Mouse (Mus musculus): ENCODE measurements around the gene Mapk9. TPM values are rescaled to one million over a fixed set of nuclear protein-coding genes. Genes with fewer than 3 reads are reported as not detected.
A peak's percentile ranks its signal among the peaks of the same experiment; 100 is the strongest.

Mapk9 gene
- polyA plus RNA-seq, 1 experiment from 2014 or later = 49.1 TPM

GRCm38 (mm10) chr11:49842718-49843117 is 3.8 kb upstream of the Mapk9 start:
- H3K4me2 ChIP-seq (replicated peaks) = no peak overlapping the region
- no peak overlapping the region for H3K27ac ChIP-seq
- no peaks in the 10 kb centered on the region for H3K27me3 ChIP-seq
- no peak overlapping the region for H3K9ac ChIP-seq (replicated peaks)
- ATAC-seq = no peak
- no peaks in the 10 kb centered on the region for H3K36me3 ChIP-seq
- WGBS = 73% methylated on average over 3 of the region's 3 CpGs
- peaks cover 23% of the 10 kb centered on the region for H3K4me1 ChIP-seq (replicated peaks)
- no peak overlapping the region for H3K4me3 ChIP-seq (replicated peaks)
- H3K9me3 ChIP-seq = no peaks in the 10 kb centered on the region

- no peaks in the 10 kb centered on the region for H3K9me3 ChIP-seq
- no peak overlapping the region for H3K4me3 ChIP-seq (replicated peaks)
- H3K36me3 ChIP-seq = no peaks in the 10 kb centered on the region
- H3K4me2 ChIP-seq (replicated peaks) = no peak overlapping the region
- 93% methylated on average over 10 of the region's 10 CpGs for whole genome bisulfite sequencing
- H3K9ac ChIP-seq (replicated peaks) = no peak overlapping the region
- peaks cover 24% of the 10 kb centered on the region for H3K4me1 ChIP-seq (replicated peaks)
- no peaks in the 10 kb centered on the region for H3K27me3 ChIP-seq
- no peak for ATAC-seq
- H3K27ac ChIP-seq = no peak overlapping the region
Measured at GRCm38 (mm10) chr11:49844311-49844710, 2.2 kb upstream of the Mapk9 start.

GRCm38 (mm10) chr11:49844969-49845368 is 1.6 kb upstream of the Mapk9 start:
- Histone ChIP-seq H3K4me1 (replicated peaks) (peaks cover 24% of the 10 kb centered on the region), H3K4me2 (replicated peaks) (0 out of 2 replicates have a peak overlapping the region, but pooled peaks have one; percentile 64), H3K27me3 (no peaks in the 10 kb centered on the region), H3K9me3 (no peaks in the 10 kb centered on the region), H3K27ac (no peak overlapping the region), H3K36me3 (no peaks in the 10 kb centered on the region), H3K4me3 (replicated peaks) (no peak overlapping the region), H3K9ac (replicated peaks) (no peak overlapping the region)
- ATAC-seq = no peak
- 58% methylated on average over 3 of the region's 3 CpGs for WGBS

- ATAC-seq = peak; percentile 12
- WGBS = 39% methylated on average over 11 of the region's 11 CpGs
- peak overlapping the region; percentile 68 for H3K27ac ChIP-seq
- peak overlapping the region; percentile 94 for H3K4me3 ChIP-seq (replicated peaks)
- peak overlapping the region; percentile 64 for H3K4me2 ChIP-seq (replicated peaks)
- peaks cover 24% of the 10 kb centered on the region for H3K4me1 ChIP-seq (replicated peaks)
- H3K27me3 ChIP-seq = no peaks in the 10 kb centered on the region
- H3K9me3 ChIP-seq = no peaks in the 10 kb centered on the region
- no peaks in the 10 kb centered on the region for H3K36me3 ChIP-seq
- peak overlapping the region; percentile 63 for H3K9ac ChIP-seq (replicated peaks)
Measured at GRCm38 (mm10) chr11:49845958-49846357, 593 bp upstream of the Mapk9 start.

- Histone ChIP-seq H3K27me3 (no peaks in the 10 kb centered on the region), H3K9ac (replicated peaks) (peak overlapping the region; percentile 95), H3K27ac (peak overlapping the region; percentile 91), H3K36me3 (no peaks in the 10 kb centered on the region), H3K4me2 (replicated peaks) (peak overlapping the region; percentile 64), H3K4me1 (replicated peaks) (peaks cover 24% of the 10 kb centered on the region), H3K4me3 (replicated peaks) (peak overlapping the region; percentile 94), H3K9me3 (no peaks in the 10 kb centered on the region)
- 9% methylated on average over 29 of the region's 29 CpGs for WGBS
- ATAC-seq = no peak; the same call in 1 of the 2 replicates
Measured at GRCm38 (mm10) chr11:49847071-49847810, 690 bp downstream of the Mapk9 start.

- 80% methylated on average over 2 of the region's 2 CpGs for WGBS
- Histone ChIP-seq H3K27ac (no peak overlapping the region), H3K9ac (replicated peaks) (peak overlapping the region; percentile 95), H3K4me1 (replicated peaks) (peaks cover 24% of the 10 kb centered on the region), H3K4me2 (replicated peaks) (peak overlapping the region; percentile 64), H3K36me3 (no peaks in the 10 kb centered on the region), H3K4me3 (replicated peaks) (peak overlapping the region; percentile 94), H3K27me3 (no peaks in the 10 kb centered on the region), H3K9me3 (no peaks in the 10 kb centered on the region)
- ATAC-seq = no peak
Measured at GRCm38 (mm10) chr11:49847811-49848078, 1.2 kb downstream of the Mapk9 start.

GRCm38 (mm10) chr11:49848080-49848815 is 1.7 kb downstream of the Mapk9 start:
- Histone ChIP-seq H3K4me1 (replicated peaks) (peaks cover 24% of the 10 kb centered on the region), H3K4me3 (replicated peaks) (peak overlapping the region; percentile 94), H3K36me3 (no peaks in the 10 kb centered on the region), H3K9ac (replicated peaks) (peak overlapping the region; percentile 95), H3K9me3 (no peaks in the 10 kb centered on the region), H3K27ac (no peak overlapping the region), H3K27me3 (no peaks in the 10 kb centered on the region), H3K4me2 (replicated peaks) (peak overlapping the region; percentile 64)
- no peak for ATAC-seq
- 72% methylated on average over 4 of the region's 4 CpGs for WGBS

- H3K4me2 ChIP-seq (replicated peaks) = no peak overlapping the region
- peaks cover 28% of the 10 kb centered on the region for H3K4me1 ChIP-seq (replicated peaks)
- no peak for ATAC-seq
- H3K9ac ChIP-seq (replicated peaks) = no peak overlapping the region
- H3K27me3 ChIP-seq = no peaks in the 10 kb centered on the region
- H3K36me3 ChIP-seq = peaks cover 13% of the 10 kb centered on the region
- H3K27ac ChIP-seq = no peak overlapping the region
- no peak overlapping the region for H3K4me3 ChIP-seq (replicated peaks)
- WGBS = 94% methylated on average over 7 of the region's 7 CpGs
- H3K9me3 ChIP-seq = no peaks in the 10 kb centered on the region
Measured at GRCm38 (mm10) chr11:49850331-49850730, 3.8 kb downstream of the Mapk9 start.

GRCm38 (mm10) chr11:49855144-49855543 is 8.6 kb downstream of the Mapk9 start:
- no peak overlapping the region for H3K9ac ChIP-seq (replicated peaks)
- no peak for ATAC-seq
- no peak overlapping the region for H3K4me3 ChIP-seq (replicated peaks)
- 75% methylated on average over 5 of the region's 5 CpGs for WGBS
- H3K27me3 ChIP-seq = no peaks in the 10 kb centered on the region
- H3K27ac ChIP-seq = no peak overlapping the region
- peaks cover 4% of the 10 kb centered on the region for H3K4me1 ChIP-seq (replicated peaks)
- peaks cover 24% of the 10 kb centered on the region for H3K36me3 ChIP-seq
- no peak overlapping the region for H3K4me2 ChIP-seq (replicated peaks)
- no peaks in the 10 kb centered on the region for H3K9me3 ChIP-seq

GRCm38 (mm10) chr11:49861139-49861538 is 14.6 kb downstream of the Mapk9 start:
- Histone ChIP-seq H3K4me3 (replicated peaks) (no peak overlapping the region), H3K9ac (replicated peaks) (no peak overlapping the region), H3K4me2 (replicated peaks) (no peak overlapping the region), H3K27me3 (no peaks in the 10 kb centered on the region), H3K36me3 (peaks cover 19% of the 10 kb centered on the region), H3K27ac (no peak overlapping the region), H3K9me3 (no peaks in the 10 kb centered on the region), H3K4me1 (replicated peaks) (no peaks in the 10 kb centered on the region)
- ATAC-seq = no peak
- 95% methylated on average over 4 of the region's 4 CpGs for WGBS

GRCm38 (mm10) chr11:49863926-49864325 is 17.4 kb downstream of the Mapk9 start:
- Histone ChIP-seq H3K27ac (no peak overlapping the region), H3K9ac (replicated peaks) (no peak overlapping the region), H3K9me3 (no peaks in the 10 kb centered on the region), H3K4me2 (replicated peaks) (no peak overlapping the region), H3K27me3 (no peaks in the 10 kb centered on the region), H3K4me3 (replicated peaks) (no peak overlapping the region), H3K36me3 (peaks cover 27% of the 10 kb centered on the region), H3K4me1 (replicated peaks) (no peaks in the 10 kb centered on the region)
- ATAC-seq = no peak

GRCm38 (mm10) chr11:49867320-49867719 is 20.8 kb downstream of the Mapk9 start:
- Histone ChIP-seq H3K4me1 (replicated peaks) (no peaks in the 10 kb centered on the region), H3K4me2 (replicated peaks) (no peak overlapping the region), H3K9ac (replicated peaks) (no peak overlapping the region), H3K9me3 (no peaks in the 10 kb centered on the region), H3K4me3 (replicated peaks) (no peak overlapping the region), H3K36me3 (peaks cover 39% of the 10 kb centered on the region), H3K27ac (no peak overlapping the region), H3K27me3 (no peaks in the 10 kb centered on the region)
- WGBS = 82% methylated on average over 5 of the region's 5 CpGs
- ATAC-seq = no peak

All from midbrain, embryonic 13.5 days (tissue).